Mouse (Mus musculus) liver, postnatal 0 days (tissue): ENCODE results near the gene Galnt18. TPM values are rescaled to one million over a fixed set of nuclear protein-coding genes. Genes with fewer than 3 reads are reported as not detected.

Experiments used
- ATAC-seq: fragments of 200-750 bp; cut with Nextera tagmentation; 2 replicates; pipeline ENCODE4 v1.8.0; 2017; ENCODE audit warnings: mild to moderate bottlenecking, moderate library complexity
- DNase-seq: peaks from one replicate; pipeline ENCODE4 v3.0.0-alpha.2; 2016
- H3K27ac ChIP-seq: fragments of 300-500 bp; sonication (generic); 2 replicates; pipeline ENCODE4 v1.5.1; 2014; ENCODE audit warnings: antibody characterized with exemption, moderate library complexity, mild to moderate bottlenecking, low read depth
- H3K27me3 ChIP-seq: fragments of 300-500 bp; sonication (generic); 2 replicates; pipeline ENCODE4 v1.6.1; 2014; ENCODE audit warnings: low read length, control low read depth, mixed read lengths; ENCODE audit not compliant: insufficient read depth
- H3K36me3 ChIP-seq: fragments of 300-500 bp; sonication (generic); replicated peaks from 2 replicates; pipeline ENCODE4 v1.6.1; 2014; ENCODE audit warnings: mild to moderate bottlenecking, control low read depth, low read length, moderate library complexity, mixed read lengths; ENCODE audit not compliant: insufficient read depth
- H3K4me1 ChIP-seq: fragments of 300-500 bp; sonication (generic); 2 replicates; pipeline ENCODE4 v1.6.1; 2014; ENCODE audit warnings: antibody characterized with exemption, mild to moderate bottlenecking, control low read depth; ENCODE audit not compliant: insufficient read depth
- H3K4me2 ChIP-seq: fragments of 300-500 bp; sonication (generic); 2 replicates; pipeline ENCODE4 v1.6.1; 2014; ENCODE audit warnings: low read depth, mild to moderate bottlenecking, low read length, moderate library complexity, mixed read lengths
- H3K4me3 ChIP-seq: fragments of 300-500 bp; sonication (generic); 2 replicates; pipeline ENCODE4 v1.5.1; 2014; ENCODE audit warnings: low read depth, low read length
- H3K9ac ChIP-seq: fragments of 300-500 bp; sonication (generic); replicated peaks from 2 replicates; pipeline ENCODE4 v1.6.1; 2014; ENCODE audit warnings: mild to moderate bottlenecking, moderate library complexity
- H3K9me3 ChIP-seq: fragments of 300-500 bp; sonication (generic); 2 replicates; pipeline ENCODE4 v1.6.1; 2016; ENCODE audit warnings: mild to moderate bottlenecking, control low read depth, low read length, mixed read lengths
- CTCF ChIP-seq: sonication (generic); IDR thresholded peaks from 2 replicates; pipeline ENCODE4 v1.5.1; 2016; ENCODE audit warnings: antibody characterized with exemption, low read depth
- EP300 ChIP-seq: IDR thresholded peaks from 2 replicates; pipeline ENCODE4 v1.6.1; 2016; ENCODE audit warnings: antibody characterized with exemption, low read depth, mild to moderate bottlenecking
- WGBS: fragments of 180-500 bp; shearing (Covaris S2); extraction: QIAGEN DNeasy Blood & Tissue Kit; methylation state at CpG from one replicate; pipeline ENCODE4 v1.1.7; 2014; ENCODE audit not compliant: insufficient replicate concordance; 5-methylcytosine and 5-hydroxymethylcytosine counted together
- polyA plus RNA-seq: library from polyadenylated mRNA; unstranded; fragments of >200 nt; fragmentation: Nextera tagmentation; extraction: Ambion mirVana; gene quantifications from 2 replicates; pipeline ENCODE4 v1.2.1, GENCODE M21; 2015

Galnt18 gene
- polyA plus RNA-seq, 1 experiment from 2014 or later, result 1.9 TPM

DNA sequence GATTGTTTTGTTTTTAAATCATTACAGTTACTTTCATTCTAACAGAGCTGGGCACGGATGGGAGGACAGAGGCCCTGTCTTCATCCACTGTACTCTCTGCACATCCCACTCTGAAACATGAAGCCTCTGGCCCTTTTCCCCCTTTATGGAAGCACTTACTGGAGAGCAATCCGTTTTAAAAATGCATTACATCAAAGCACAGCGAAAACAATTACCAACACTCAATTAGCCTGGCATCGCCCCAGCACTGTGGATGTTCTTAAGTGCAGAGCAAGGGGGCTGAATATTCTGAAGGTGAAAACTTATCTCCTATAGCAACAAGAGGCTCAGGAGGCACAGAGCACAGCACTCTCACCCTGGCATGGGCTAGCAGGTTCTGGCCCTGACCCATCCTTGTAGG, 107.3 kb downstream of the Galnt18 start:
- TF ChIP-seq CTCF, result no peak
- Histone ChIP-seq H3K4me3 (no peak overlapping the region), H3K9me3 (no peaks in the 10 kb centered on the region), H3K4me2 (no peak overlapping the region), H3K27ac (no peak overlapping the region), H3K4me1 (no peaks in the 10 kb centered on the region), H3K27me3 (no peaks in the 10 kb centered on the region), H3K36me3 (no peaks in the 10 kb centered on the region), H3K9ac (no peak overlapping the region)
- no peak for ATAC-seq
- WGBS, result 71% methylated on average over 4 of the region's 4 CpGs
- DNase-seq, result no peak

DNA sequence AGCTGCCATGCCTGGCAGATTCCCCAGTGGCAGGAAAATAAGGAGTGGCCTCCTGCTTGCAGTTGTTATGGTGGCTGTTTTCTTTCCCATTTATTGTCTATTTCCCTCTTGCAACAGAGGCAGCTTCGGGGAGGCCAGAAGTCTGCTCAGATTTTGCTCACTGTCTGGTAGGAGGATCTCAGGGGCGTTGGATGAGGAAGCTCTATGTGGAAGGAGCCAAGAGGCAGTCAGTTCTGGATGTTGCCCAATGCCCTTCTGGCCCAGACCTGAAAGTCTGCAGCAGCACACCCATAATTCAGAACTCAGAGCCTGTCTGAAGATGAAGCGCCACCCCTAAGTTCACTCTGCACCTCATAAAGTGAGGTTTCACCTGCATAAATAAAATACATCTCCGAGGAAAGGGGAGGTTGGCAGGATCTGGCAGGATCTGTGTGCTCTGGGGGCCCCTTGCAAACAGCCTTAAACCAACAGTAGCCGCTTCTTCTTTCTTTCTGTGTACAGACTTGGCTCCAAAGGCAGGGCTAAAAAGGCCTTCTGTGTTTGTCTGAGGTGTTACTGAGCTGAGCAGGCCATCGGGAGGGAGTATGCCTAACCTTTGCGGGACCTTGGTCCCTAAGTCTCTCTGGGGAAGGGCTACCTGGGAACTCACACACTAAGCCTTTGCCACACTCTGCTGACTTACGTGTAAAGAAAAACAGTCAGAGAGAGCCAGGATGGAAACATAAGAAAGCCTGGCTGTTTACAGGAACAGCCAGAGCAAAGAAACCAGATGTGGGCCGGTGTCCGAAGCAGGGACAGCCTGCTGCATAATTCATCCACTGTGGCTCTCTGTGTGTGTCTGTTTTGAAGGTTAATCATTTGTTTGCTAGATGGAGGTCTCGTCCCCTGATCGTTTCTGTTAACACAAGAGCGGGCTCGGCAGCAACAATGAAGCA, 116.4 kb downstream of the Galnt18 start:
- no peak overlapping the region for H3K4me3 ChIP-seq
- TF ChIP-seq CTCF (no peak), EP300 (no peak)
- ATAC-seq, result no peak
- DNase-seq, result no peak
- H3K27me3 ChIP-seq, result no peaks in the 10 kb centered on the region
- no peak overlapping the region for H3K4me2 ChIP-seq
- WGBS, result 52% methylated on average over 14 of the region's 14 CpGs
- H3K9ac ChIP-seq, result no peak overlapping the region
- no peaks in the 10 kb centered on the region for H3K9me3 ChIP-seq
- no peak overlapping the region for H3K27ac ChIP-seq
- H3K36me3 ChIP-seq, result no peaks in the 10 kb centered on the region
- no peaks in the 10 kb centered on the region for H3K4me1 ChIP-seq

DNA sequence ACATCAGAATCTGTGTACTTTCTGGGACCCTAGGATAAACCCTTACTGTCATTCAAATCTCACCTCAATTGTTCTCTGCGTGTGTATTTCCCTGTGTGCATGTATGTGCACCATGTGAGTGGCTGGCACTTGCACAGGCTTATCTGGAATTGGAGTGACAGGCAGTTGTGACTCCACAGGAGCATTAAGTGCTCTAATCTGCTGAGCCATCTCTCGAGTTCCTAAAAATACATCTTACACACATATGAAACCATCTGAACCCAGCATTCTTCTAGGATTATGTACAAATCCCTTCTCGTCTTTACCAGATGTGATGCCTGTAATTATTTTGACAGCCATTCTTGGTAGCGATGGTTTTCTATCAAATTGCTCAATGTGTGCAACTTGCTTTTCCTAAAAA, 121.2 kb downstream of the Galnt18 start:
- no peak overlapping the region for H3K4me2 ChIP-seq
- H3K27ac ChIP-seq, result no peak overlapping the region
- TF ChIP-seq CTCF (no peak), EP300 (no peak)
- no peaks in the 10 kb centered on the region for H3K36me3 ChIP-seq
- ATAC-seq (no peak), DNase-seq (no peak)
- H3K4me3 ChIP-seq, result no peak overlapping the region
- H3K9me3 ChIP-seq, result no peaks in the 10 kb centered on the region
- no peak overlapping the region for H3K9ac ChIP-seq
- no peaks in the 10 kb centered on the region for H3K4me1 ChIP-seq
- WGBS, result 71% methylated on average over 4 of the region's 4 CpGs
- no peaks in the 10 kb centered on the region for H3K27me3 ChIP-seq

DNA sequence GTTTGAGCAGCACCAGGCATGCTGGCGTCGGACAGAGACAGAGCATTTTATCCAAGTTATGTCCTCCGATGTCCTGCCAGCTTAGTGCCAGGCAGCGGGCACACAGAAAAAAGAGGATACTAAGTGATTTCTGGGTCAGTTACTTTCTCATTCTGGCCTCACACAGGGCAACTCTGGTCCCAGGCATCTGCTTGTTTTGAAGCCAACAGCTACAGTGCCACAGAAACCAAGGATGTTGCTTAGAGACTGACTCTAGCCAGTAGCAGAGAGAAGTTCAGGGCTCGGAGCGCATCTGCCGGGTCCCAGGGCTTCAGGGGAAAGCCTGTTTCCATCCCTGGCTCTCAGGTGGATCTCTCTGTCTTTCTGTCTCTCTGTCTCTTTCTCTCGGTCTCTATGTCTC, 124.8 kb downstream of the Galnt18 start:
- 92% methylated on average over 8 of the region's 8 CpGs for WGBS
- Histone ChIP-seq H3K4me1 (no peaks in the 10 kb centered on the region), H3K9ac (no peak overlapping the region), H3K4me3 (no peak overlapping the region), H3K4me2 (no peak overlapping the region), H3K9me3 (no peaks in the 10 kb centered on the region), H3K27me3 (no peaks in the 10 kb centered on the region), H3K36me3 (no peaks in the 10 kb centered on the region), H3K27ac (no peak overlapping the region)
- TF ChIP-seq CTCF (no peak), EP300 (no peak)
- ATAC-seq, result no peak
- no peak for DNase-seq

DNA sequence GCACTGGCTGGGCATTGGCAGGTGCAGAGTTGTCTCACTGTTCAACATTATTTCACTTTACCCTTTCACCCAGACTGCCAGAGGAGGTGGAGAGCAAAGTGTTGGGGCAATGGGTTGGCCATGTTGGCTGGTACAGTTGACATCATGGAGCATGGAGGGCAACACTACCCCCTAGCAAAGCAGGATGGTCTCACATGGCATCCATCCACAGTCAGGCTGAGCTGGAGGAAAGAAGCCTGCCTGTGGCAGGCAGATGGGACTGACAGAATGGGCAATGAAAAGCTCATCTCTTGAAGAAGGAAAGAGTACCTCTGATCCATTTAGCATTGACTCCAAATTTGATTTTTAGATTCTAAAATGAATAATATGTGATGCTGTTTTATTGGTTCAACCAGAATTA, 125.3 kb downstream of the Galnt18 start:
- Histone ChIP-seq H3K9me3 (no peaks in the 10 kb centered on the region), H3K27ac (no peak overlapping the region), H3K4me3 (no peak overlapping the region), H3K27me3 (no peaks in the 10 kb centered on the region), H3K36me3 (no peaks in the 10 kb centered on the region), H3K4me1 (no peaks in the 10 kb centered on the region), H3K9ac (no peak overlapping the region), H3K4me2 (no peak overlapping the region)
- DNase-seq, result no peak
- no peak for ATAC-seq
- TF ChIP-seq CTCF (no peak), EP300 (no peak)

DNA sequence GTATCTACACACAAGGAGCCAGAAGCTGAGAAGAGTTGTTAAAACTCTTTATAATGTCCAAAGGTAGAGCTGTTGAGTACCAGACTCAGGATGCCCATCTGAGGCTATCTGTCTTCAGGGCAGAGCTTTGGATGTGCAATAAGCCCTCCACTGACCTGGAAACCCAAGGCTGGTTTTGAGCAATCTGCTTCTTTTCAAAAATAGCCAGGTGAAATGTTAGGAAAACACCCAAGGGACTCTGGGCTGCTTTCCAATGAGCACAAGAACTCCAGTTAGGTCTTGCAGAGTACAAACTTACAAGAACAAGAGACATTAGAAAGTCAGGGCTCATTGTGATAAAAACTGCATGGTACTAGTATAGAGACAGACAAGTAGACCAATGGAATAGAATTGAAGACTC, 135.4 kb downstream of the Galnt18 start:
- DNase-seq (no peak), ATAC-seq (no peak)
- H3K27me3 ChIP-seq, result no peaks in the 10 kb centered on the region
- no peak overlapping the region for H3K4me2 ChIP-seq
- H3K9ac ChIP-seq, result no peak overlapping the region
- no peaks in the 10 kb centered on the region for H3K36me3 ChIP-seq
- H3K27ac ChIP-seq, result no peak overlapping the region
- no peaks in the 10 kb centered on the region for H3K9me3 ChIP-seq
- TF ChIP-seq EP300 (no peak), CTCF (no peak)
- H3K4me3 ChIP-seq, result no peak overlapping the region
- no peaks in the 10 kb centered on the region for H3K4me1 ChIP-seq
